Mouse (Mus musculus) ES-Bruce4 (cell line): ENCODE data around the gene Tnk1.

Experiments used
- CTCF ChIP-seq: IDR thresholded peaks from one replicate; pipeline ENCODE4 v1.8.1; 2011; ENCODE audit warnings: low read depth, low read length
- EP300 ChIP-seq: IDR thresholded peaks from 2 replicates; pipeline ENCODE4 v1.6.1; 2011; ENCODE audit warnings: low read depth, low read length; ENCODE audit not compliant: insufficient read depth
- POLR2A ChIP-seq: IDR thresholded peaks from one replicate; pipeline ENCODE4 v1.8.1; 2011; ENCODE audit warnings: low read length; ENCODE audit not compliant: insufficient read depth

GRCm38 (mm10) chr11:69801379-69801977, 57.1 kb downstream of the Tnk1 start, which contains the start of gene Fgf11:
- no peak for TF ChIP-seq CTCF
- no peak for TF ChIP-seq POLR2A
- no peak for TF ChIP-seq EP300
